Mouse (Mus musculus): ENCODE measurements around the gene Pdss2. TPM values are rescaled to one million over a fixed set of nuclear protein-coding genes. Genes with fewer than 3 reads are reported as not detected.

The Pdss2 gene
- total and polyA plus RNA-seq, 2 experiments: 10.2 to 10.3 TPM

GRCm38 (mm10) chr10:43229236-43229635, 8.0 kb downstream of the Pdss2 start:
- TF ChIP-seq POLR2A (IDR thresholded peaks at IDR 0.05; ENCODE audit: extremely low read depth, insufficient read depth, low read length) (no peak), CTCF (IDR thresholded peaks at IDR 0.05; ENCODE audit: low read depth, low read length) (no peak)
- Histone ChIP-seq H3K27ac (replicated peaks; ENCODE audit: insufficient read depth, low read depth, low read length) (no peak overlapping the region), H3K4me3 (ENCODE audit: insufficient read depth, low read depth, low read length) (no peak overlapping the region), H3K79me2 (ENCODE audit: control insufficient read depth, insufficient read depth, low read length) (peaks cover 6% of the 10 kb centered on the region; the same call in 1 of the 2 replicates), H3K9ac (ENCODE audit: low read depth, low read length) (no peak overlapping the region), H3K4me1 (ENCODE audit: control insufficient read depth, insufficient read depth, low read length) (no peaks in the 10 kb centered on the region), H3K27me3 (ENCODE audit: control insufficient read depth, insufficient read depth, low read length) (no peaks in the 10 kb centered on the region), H3K36me3 (ENCODE audit: control insufficient read depth, insufficient read depth, low read length) (no peaks in the 10 kb centered on the region)
- 86% methylated on average over 2 of the region's 2 CpGs for WGBS
- DNase-seq (ENCODE audit: extremely low read depth, low read depth, low spot score): no peak

GRCm38 (mm10) chr10:43234522-43234921, 13.2 kb downstream of the Pdss2 start:
- TF ChIP-seq POLR2A (IDR thresholded peaks at IDR 0.05; ENCODE audit: extremely low read depth, insufficient read depth, low read length) (no peak), CTCF (IDR thresholded peaks at IDR 0.05; ENCODE audit: low read depth, low read length) (no peak)
- peaks cover 5% of the 10 kb centered on the region; the same call in 1 of the 2 replicates for H3K79me2 ChIP-seq (ENCODE audit: control insufficient read depth, insufficient read depth, low read length)
- no peak for DNase-seq (ENCODE audit: extremely low read depth, low read depth, low spot score)
- no peak overlapping the region for H3K9ac ChIP-seq (ENCODE audit: low read depth, low read length)
- 89% methylated on average over 4 of the region's 4 CpGs for WGBS
- H3K4me3 ChIP-seq (ENCODE audit: insufficient read depth, low read depth, low read length): no peak overlapping the region
- peaks cover 3% of the 10 kb centered on the region; the same call in 1 of the 2 replicates for H3K4me1 ChIP-seq (ENCODE audit: control insufficient read depth, insufficient read depth, low read length)
- H3K27me3 ChIP-seq (ENCODE audit: control insufficient read depth, insufficient read depth, low read length): no peaks in the 10 kb centered on the region
- H3K27ac ChIP-seq (replicated peaks; ENCODE audit: insufficient read depth, low read depth, low read length): no peak overlapping the region
- H3K36me3 ChIP-seq (ENCODE audit: control insufficient read depth, insufficient read depth, low read length): no peaks in the 10 kb centered on the region

DNA sequence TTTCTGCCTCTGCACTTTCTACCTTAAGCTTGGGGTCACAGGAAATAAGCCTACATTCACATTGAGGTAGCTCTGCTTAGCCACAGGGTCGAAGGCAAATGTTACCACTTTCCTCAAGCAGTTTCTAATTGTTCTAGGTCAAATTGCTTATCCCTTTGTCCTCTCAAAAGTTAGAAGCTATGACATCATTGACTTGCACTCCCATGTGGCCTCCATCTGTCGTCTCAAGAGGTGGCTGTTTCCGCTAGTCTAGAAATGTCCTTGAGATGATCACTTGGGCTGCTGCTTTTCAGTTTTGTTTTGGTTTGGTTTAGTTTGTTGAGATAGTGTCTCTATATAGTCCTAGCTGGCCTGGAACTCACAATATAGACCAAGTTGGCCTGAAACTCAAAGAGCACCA, 13.7 kb downstream of the Pdss2 start:
- TF ChIP-seq POLR2A (IDR thresholded peaks at IDR 0.05; ENCODE audit: extremely low read depth, insufficient read depth, low read length) (no peak), CTCF (IDR thresholded peaks at IDR 0.05; ENCODE audit: low read depth, low read length) (no peak)
- H3K27ac ChIP-seq (replicated peaks; ENCODE audit: insufficient read depth, low read depth, low read length): no peak overlapping the region
- DNase-seq (ENCODE audit: extremely low read depth, low read depth, low spot score): no peak
- H3K27me3 ChIP-seq (ENCODE audit: control insufficient read depth, insufficient read depth, low read length): no peaks in the 10 kb centered on the region
- WGBS: 96% methylated on average over 3 of the region's 3 CpGs
- peaks cover 3% of the 10 kb centered on the region; the same call in 1 of the 2 replicates for H3K4me1 ChIP-seq (ENCODE audit: control insufficient read depth, insufficient read depth, low read length)
- H3K9ac ChIP-seq (ENCODE audit: low read depth, low read length): no peak overlapping the region
- H3K36me3 ChIP-seq (ENCODE audit: control insufficient read depth, insufficient read depth, low read length): no peaks in the 10 kb centered on the region
- peaks cover 5% of the 10 kb centered on the region; the same call in 1 of the 2 replicates for H3K79me2 ChIP-seq (ENCODE audit: control insufficient read depth, insufficient read depth, low read length)
- no peak overlapping the region for H3K4me3 ChIP-seq (ENCODE audit: insufficient read depth, low read depth, low read length)

GRCm38 (mm10) chr10:43235758-43236669, 14.7 kb downstream of the Pdss2 start:
- H3K27ac ChIP-seq (replicated peaks; ENCODE audit: insufficient read depth, low read depth, low read length): no peak overlapping the region
- H3K9ac ChIP-seq (ENCODE audit: low read depth, low read length): no peak overlapping the region
- TF ChIP-seq POLR2A (IDR thresholded peaks at IDR 0.05; ENCODE audit: extremely low read depth, insufficient read depth, low read length) (no peak), CTCF (IDR thresholded peaks at IDR 0.05; ENCODE audit: low read depth, low read length) (no peak)
- no peaks in the 10 kb centered on the region for H3K27me3 ChIP-seq (ENCODE audit: control insufficient read depth, insufficient read depth, low read length)
- H3K36me3 ChIP-seq (ENCODE audit: control insufficient read depth, insufficient read depth, low read length): no peaks in the 10 kb centered on the region
- DNase-seq (ENCODE audit: extremely low read depth, low read depth, low spot score): peak; percentile 68
- WGBS: 67% methylated on average over 5 of the region's 5 CpGs
- no peak overlapping the region for H3K4me3 ChIP-seq (ENCODE audit: insufficient read depth, low read depth, low read length)
- peaks cover 8% of the 10 kb centered on the region; the same call in 1 of the 2 replicates for H3K79me2 ChIP-seq (ENCODE audit: control insufficient read depth, insufficient read depth, low read length)
- peaks cover 3% of the 10 kb centered on the region; the same call in 1 of the 2 replicates for H3K4me1 ChIP-seq (ENCODE audit: control insufficient read depth, insufficient read depth, low read length)

DNA sequence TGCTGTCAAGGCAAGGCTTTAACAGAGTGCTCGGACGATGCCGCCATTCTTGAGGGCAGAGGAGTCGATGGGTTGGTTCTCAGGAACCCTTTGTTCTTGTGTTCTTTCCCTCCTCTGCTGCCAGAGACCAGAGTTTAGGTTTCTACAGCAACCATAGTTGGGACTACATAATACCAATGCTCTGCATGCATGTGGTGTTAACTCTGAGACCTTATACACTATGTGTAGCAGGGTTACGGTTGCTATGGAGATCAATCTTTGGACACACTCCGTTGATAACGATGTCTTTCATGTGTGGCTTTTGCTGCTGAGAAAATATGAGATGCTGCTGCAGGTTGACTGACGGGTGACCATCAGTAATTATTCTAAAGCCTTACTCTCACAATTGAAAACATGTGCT, 20.9 kb downstream of the Pdss2 start:
- no peaks in the 10 kb centered on the region for H3K27me3 ChIP-seq (ENCODE audit: control insufficient read depth, insufficient read depth, low read length)
- H3K9ac ChIP-seq (ENCODE audit: low read depth, low read length): no peak overlapping the region
- no peak overlapping the region for H3K4me3 ChIP-seq (ENCODE audit: insufficient read depth, low read depth, low read length)
- H3K36me3 ChIP-seq (ENCODE audit: control insufficient read depth, insufficient read depth, low read length): no peaks in the 10 kb centered on the region
- no peak for DNase-seq (ENCODE audit: extremely low read depth, low read depth, low spot score)
- 97% methylated on average over 8 of the region's 8 CpGs for WGBS
- peaks cover 8% of the 10 kb centered on the region; the same call in 1 of the 2 replicates for H3K79me2 ChIP-seq (ENCODE audit: control insufficient read depth, insufficient read depth, low read length)
- H3K27ac ChIP-seq (replicated peaks; ENCODE audit: insufficient read depth, low read depth, low read length): no peak overlapping the region
- H3K4me1 ChIP-seq (ENCODE audit: control insufficient read depth, insufficient read depth, low read length): peaks cover 6% of the 10 kb centered on the region
- TF ChIP-seq POLR2A (IDR thresholded peaks at IDR 0.05; ENCODE audit: extremely low read depth, insufficient read depth, low read length) (no peak), CTCF (IDR thresholded peaks at IDR 0.05; ENCODE audit: low read depth, low read length) (no peak)

Measured in liver, adult 2 months (tissue).